Mouse (Mus musculus): ENCODE results near the gene Tmbim6. TPM values are rescaled to one million over a fixed set of nuclear protein-coding genes. Genes with fewer than 3 reads are reported as not detected.
A peak's percentile ranks its signal among the peaks of the same experiment; 100 is the strongest.

The Tmbim6 gene
- polyA plus RNA-seq, 1 experiment from 2014 or later, result 266 TPM

GRCm38 (mm10) chr15:99386796-99387195 lies 5.9 kb upstream of the Tmbim6 start:
- Histone ChIP-seq H3K36me3 (no peaks in the 10 kb centered on the region), H3K4me2 (no peak overlapping the region), H3K4me1 (peaks cover 8% of the 10 kb centered on the region; the same call in 1 of the 2 replicates), H3K27ac (no peak overlapping the region), H3K4me3 (no peak overlapping the region), H3K27me3 (no peaks in the 10 kb centered on the region), H3K9me3 (no peaks in the 10 kb centered on the region), H3K9ac (no peak overlapping the region)
- no peak for ATAC-seq (ENCODE audit: insufficient number of reproducible peaks, insufficient read depth, low FRiP score, low TSS enrichment, low read depth)
- WGBS, result 64% methylated on average over 3 of the region's 3 CpGs

- H3K9me3 ChIP-seq, result no peaks in the 10 kb centered on the region
- H3K4me1 ChIP-seq, result peaks cover 12% of the 10 kb centered on the region
- H3K4me3 ChIP-seq, result no peak overlapping the region
- H3K4me2 ChIP-seq, result no peak overlapping the region
- no peak overlapping the region for H3K27ac ChIP-seq
- ATAC-seq (ENCODE audit: insufficient number of reproducible peaks, insufficient read depth, low FRiP score, low TSS enrichment, low read depth), result no peak
- H3K9ac ChIP-seq, result no peak overlapping the region
- 77% methylated on average over 4 of the region's 4 CpGs for WGBS
- no peaks in the 10 kb centered on the region for H3K36me3 ChIP-seq
- H3K27me3 ChIP-seq, result no peaks in the 10 kb centered on the region
Observed at GRCm38 (mm10) chr15:99387976-99388375, 4.7 kb upstream of the Tmbim6 start.

- Histone ChIP-seq H3K9ac (no peak overlapping the region), H3K36me3 (no peaks in the 10 kb centered on the region), H3K27ac (no peak overlapping the region), H3K4me2 (no peak overlapping the region), H3K4me1 (peaks cover 24% of the 10 kb centered on the region), H3K4me3 (no peak overlapping the region), H3K27me3 (no peaks in the 10 kb centered on the region), H3K9me3 (no peaks in the 10 kb centered on the region)
- no peak for ATAC-seq (ENCODE audit: insufficient number of reproducible peaks, insufficient read depth, low FRiP score, low TSS enrichment, low read depth)
- WGBS, result 58% methylated on average over 7 of the region's 7 CpGs
Observed at GRCm38 (mm10) chr15:99390472-99391401, 1.9 kb upstream of the Tmbim6 start.

- Histone ChIP-seq H3K4me3 (peak overlapping the region; percentile 82), H3K9ac (peak overlapping the region; percentile 62)
- 76% methylated on average over 6 of the region's 6 CpGs for WGBS
Observed at GRCm38 (mm10) chr15:99391975-99392374, 707 bp upstream of the Tmbim6 start.

GRCm38 (mm10) chr15:99393386-99394252 lies 937 bp downstream of the Tmbim6 start:
- Histone ChIP-seq H3K9me3 (no peaks in the 10 kb centered on the region), H3K4me2 (peak overlapping the region; percentile 96), H3K4me1 (peaks cover 48% of the 10 kb centered on the region), H3K4me3 (peak overlapping the region; percentile 82), H3K36me3 (no peaks in the 10 kb centered on the region), H3K27me3 (no peaks in the 10 kb centered on the region), H3K27ac (peak overlapping the region; percentile 92), H3K9ac (peak overlapping the region; percentile 95)
- 6% methylated on average over 24 of the region's 24 CpGs for WGBS
- 0 out of 2 replicates have a peak, but pooled peaks have one; percentile 23 for ATAC-seq (ENCODE audit: insufficient number of reproducible peaks, insufficient read depth, low FRiP score, low TSS enrichment, low read depth)

More at GRCm38 (mm10) chr15:99391975-99392374, 707 bp upstream of the Tmbim6 start:
- Histone ChIP-seq H3K27me3 (no peaks in the 10 kb centered on the region), H3K4me2 (peak overlapping the region; percentile 66), H3K9me3 (no peaks in the 10 kb centered on the region), H3K4me1 (peaks cover 37% of the 10 kb centered on the region), H3K27ac (peak overlapping the region; percentile 76), H3K36me3 (no peaks in the 10 kb centered on the region)
- ATAC-seq (ENCODE audit: insufficient number of reproducible peaks, insufficient read depth, low FRiP score, low TSS enrichment, low read depth), result no peak

GRCm38 (mm10) chr15:99396462-99396861 lies 3.8 kb downstream of the Tmbim6 start:
- H3K4me2 ChIP-seq, result no peak overlapping the region
- 74% methylated on average over 1 of the region's 1 CpGs for WGBS
- H3K4me3 ChIP-seq, result 0 out of 2 replicates have a peak overlapping the region, but pooled peaks have one; percentile 6
- H3K9me3 ChIP-seq, result no peaks in the 10 kb centered on the region
- no peak overlapping the region for H3K27ac ChIP-seq
- H3K9ac ChIP-seq, result no peak overlapping the region
- H3K27me3 ChIP-seq, result no peaks in the 10 kb centered on the region
- ATAC-seq (ENCODE audit: insufficient number of reproducible peaks, insufficient read depth, low FRiP score, low TSS enrichment, low read depth), result no peak
- H3K36me3 ChIP-seq, result peaks cover 10% of the 10 kb centered on the region; the same call in 1 of the 2 replicates
- H3K4me1 ChIP-seq, result peaks cover 61% of the 10 kb centered on the region

- peaks cover 61% of the 10 kb centered on the region for H3K4me1 ChIP-seq
- H3K4me2 ChIP-seq, result no peak overlapping the region
- no peak for ATAC-seq (ENCODE audit: insufficient number of reproducible peaks, insufficient read depth, low FRiP score, low TSS enrichment, low read depth)
- no peaks in the 10 kb centered on the region for H3K27me3 ChIP-seq
- H3K36me3 ChIP-seq, result peaks cover 10% of the 10 kb centered on the region; the same call in 1 of the 2 replicates
- H3K27ac ChIP-seq, result no peak overlapping the region
- H3K9ac ChIP-seq, result no peak overlapping the region
- WGBS, result 72% methylated on average over 4 of the region's 4 CpGs
- no peak overlapping the region for H3K4me3 ChIP-seq
- no peaks in the 10 kb centered on the region for H3K9me3 ChIP-seq
Observed at GRCm38 (mm10) chr15:99396875-99397274, 4.2 kb downstream of the Tmbim6 start.

GRCm38 (mm10) chr15:99397622-99398021 lies 4.9 kb downstream of the Tmbim6 start:
- 80% methylated on average over 2 of the region's 2 CpGs for WGBS
- Histone ChIP-seq H3K9me3 (no peaks in the 10 kb centered on the region), H3K9ac (no peak overlapping the region), H3K27ac (no peak overlapping the region), H3K27me3 (no peaks in the 10 kb centered on the region), H3K36me3 (peaks cover 16% of the 10 kb centered on the region), H3K4me1 (peaks cover 56% of the 10 kb centered on the region), H3K4me3 (no peak overlapping the region), H3K4me2 (no peak overlapping the region)
- ATAC-seq (ENCODE audit: insufficient number of reproducible peaks, insufficient read depth, low FRiP score, low TSS enrichment, low read depth), result no peak

- H3K4me3 ChIP-seq, result no peak overlapping the region
- peaks cover 36% of the 10 kb centered on the region for H3K36me3 ChIP-seq
- no peaks in the 10 kb centered on the region for H3K9me3 ChIP-seq
- H3K27me3 ChIP-seq, result no peaks in the 10 kb centered on the region
- 0 out of 2 replicates have a peak overlapping the region, but pooled peaks have one; percentile 32 for H3K9ac ChIP-seq
- no peak for ATAC-seq (ENCODE audit: insufficient number of reproducible peaks, insufficient read depth, low FRiP score, low TSS enrichment, low read depth)
- 69% methylated on average over 15 of the region's 15 CpGs for WGBS
- H3K4me1 ChIP-seq, result peaks cover 48% of the 10 kb centered on the region
- H3K27ac ChIP-seq, result no peak overlapping the region
- H3K4me2 ChIP-seq, result no peak overlapping the region
Observed at GRCm38 (mm10) chr15:99399503-99400245, 7.0 kb downstream of the Tmbim6 start.

- Histone ChIP-seq H3K9ac (no peak overlapping the region), H3K27ac (no peak overlapping the region), H3K36me3 (peaks cover 45% of the 10 kb centered on the region), H3K4me3 (no peak overlapping the region), H3K4me2 (no peak overlapping the region), H3K9me3 (no peaks in the 10 kb centered on the region), H3K27me3 (no peaks in the 10 kb centered on the region), H3K4me1 (peaks cover 38% of the 10 kb centered on the region)
- no peak for ATAC-seq (ENCODE audit: insufficient number of reproducible peaks, insufficient read depth, low FRiP score, low TSS enrichment, low read depth)
- 90% methylated on average over 6 of the region's 6 CpGs for WGBS
Observed at GRCm38 (mm10) chr15:99400602-99401001, 7.9 kb downstream of the Tmbim6 start.
